Mouse (Mus musculus) cerebellum, postnatal 25 days (tissue): ENCODE measurements around the gene Ccr1.

Source experiments
- DNase-seq, 2 experiments: peaks; one replicate each; pipeline ENCODE4 v3.0.0; 2021; ENCODE audit warnings: mixed read lengths in 2 of 2

The Ccr1 gene

GRCm38 (mm10) chr9:123925101-123925946 lies 43.2 kb downstream of the Ccr1 start:
- peak; percentile 88 to 90 for DNase-seq

- DNase-seq: peak; percentile 87 to 93
Observed at GRCm38 (mm10) chr9:123924589-123925066, 43.9 kb downstream of the Ccr1 start.

DNA sequence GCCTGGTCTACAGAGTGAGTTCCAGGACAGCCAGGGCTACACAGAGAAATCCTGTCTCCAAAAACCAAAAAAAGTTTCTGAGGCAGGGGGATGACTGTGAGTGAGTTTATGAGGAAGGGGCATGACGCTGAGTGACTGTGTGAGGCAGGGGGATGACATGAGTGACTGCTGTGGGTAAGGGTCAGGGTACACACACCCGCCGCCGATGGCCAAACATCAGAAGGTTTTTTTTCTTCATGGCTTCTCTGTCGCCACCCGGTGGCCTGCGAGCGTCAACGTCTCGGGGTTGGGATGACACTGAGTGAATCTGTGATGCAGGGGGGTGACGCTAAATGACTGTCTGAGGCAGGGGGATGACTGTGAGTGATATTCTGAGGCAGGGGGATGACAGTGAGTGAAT lies 44.5 kb downstream of the Ccr1 start:
- peak; percentile 61 to 82 for DNase-seq

DNA sequence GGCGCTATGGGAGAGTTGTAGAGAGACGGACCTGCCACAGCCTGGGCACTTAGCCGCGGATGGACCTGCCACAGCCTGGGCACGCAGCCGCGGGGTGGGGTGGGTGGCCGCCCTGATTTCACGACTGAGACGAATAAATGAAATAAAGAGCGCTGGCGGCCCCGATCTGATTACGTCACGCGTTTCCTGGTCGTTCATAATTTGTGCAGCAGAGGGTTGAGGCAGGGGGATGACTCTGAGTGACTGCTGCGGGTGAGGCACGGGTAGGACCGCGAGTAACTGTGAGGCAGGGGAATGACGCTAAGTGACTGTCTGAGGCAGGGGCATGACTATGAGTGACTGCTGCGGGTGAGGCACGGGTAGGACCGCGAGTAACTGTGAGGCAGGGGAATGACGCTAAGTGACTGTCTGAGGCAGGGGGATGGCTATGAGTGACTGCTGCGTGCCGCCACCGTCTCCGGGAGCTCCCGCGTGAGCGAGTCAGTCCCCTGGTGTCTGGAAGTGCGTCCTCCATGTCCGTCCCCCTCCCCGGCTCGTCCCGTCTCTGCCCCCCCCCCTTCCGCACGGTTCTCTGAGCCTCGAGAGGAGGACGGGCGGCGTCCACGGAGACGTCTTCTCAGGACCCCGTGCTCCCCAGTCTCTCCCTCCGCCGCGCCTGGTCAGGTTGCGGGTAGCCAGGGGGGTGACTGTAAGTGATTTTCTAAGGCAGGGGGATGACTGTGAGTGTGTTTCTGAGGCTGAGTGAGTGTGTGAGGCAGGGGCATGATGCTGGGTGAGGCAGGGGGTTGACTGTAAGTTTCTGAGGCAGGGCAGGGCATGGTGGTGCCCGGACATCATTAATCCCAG lies 45.1 kb downstream of the Ccr1 start:
- DNase-seq: peak; percentile 15 to 61
